Mouse (Mus musculus) ovary, adult 18-20 months (tissue): ENCODE data around the gene Dlg2.

Experiments used
- DNase-seq: peaks from one replicate; pipeline ENCODE4 v3.0.0; 2022; ENCODE audit warnings: low spot score, mixed read lengths

Gene Dlg2

GRCm38 (mm10) chr7:91267764-91268163, 791.3 kb downstream of the Dlg2 start:
- no peak for DNase-seq

- no peak for DNase-seq
Observed at GRCm38 (mm10) chr7:91284167-91284566, 807.7 kb downstream of the Dlg2 start.

DNA sequence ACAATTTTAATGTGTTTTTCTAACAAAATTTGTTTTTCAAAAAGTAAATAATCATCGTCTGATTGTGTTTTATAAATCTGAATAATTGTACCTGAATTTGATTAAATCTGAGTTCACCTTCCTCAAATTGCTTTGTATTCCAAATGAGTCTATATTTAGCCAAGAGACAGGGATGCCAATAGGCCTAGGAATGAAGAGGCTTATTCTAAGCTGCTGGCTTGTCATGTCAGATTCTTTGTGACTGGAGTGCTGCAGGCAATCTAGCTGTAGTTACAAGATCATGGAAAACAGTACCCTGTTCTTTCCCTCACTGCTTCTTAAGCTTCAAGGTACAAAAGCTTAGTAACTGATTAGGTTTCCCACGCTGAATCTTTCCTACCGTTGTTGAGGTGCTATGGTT, 811.9 kb downstream of the Dlg2 start:
- no peak for DNase-seq

GRCm38 (mm10) chr7:91296127-91296526, 819.7 kb downstream of the Dlg2 start:
- DNase-seq = no peak

- no peak for DNase-seq
Observed at GRCm38 (mm10) chr7:91311177-91311576, 834.7 kb downstream of the Dlg2 start.

- DNase-seq = no peak
Observed at GRCm38 (mm10) chr7:91345073-91345472, 868.6 kb downstream of the Dlg2 start.

- DNase-seq = no peak
Observed at GRCm38 (mm10) chr7:91369821-91370321, 893.4 kb downstream of the Dlg2 start.

DNA sequence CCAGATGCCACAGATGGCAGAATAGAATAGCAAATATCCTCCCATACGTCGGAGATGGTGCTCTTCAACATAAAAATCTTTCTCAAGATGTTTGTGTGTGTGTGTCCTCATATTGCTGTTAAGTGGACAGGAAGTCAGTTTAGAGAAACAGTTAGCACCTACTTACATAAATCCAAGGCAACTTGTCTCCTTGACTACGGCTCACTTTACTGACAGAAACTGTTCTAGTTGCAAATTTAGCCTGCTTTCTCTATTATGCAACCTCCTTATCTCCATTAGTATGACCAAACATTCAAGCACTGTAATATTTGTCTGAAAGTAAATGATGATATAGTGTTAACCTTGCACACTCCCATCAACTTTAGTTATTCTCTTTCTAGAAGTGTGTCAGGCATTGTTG, 905.8 kb downstream of the Dlg2 start:
- DNase-seq = no peak

GRCm38 (mm10) chr7:91383873-91384272, 907.4 kb downstream of the Dlg2 start:
- DNase-seq = no peak

DNA sequence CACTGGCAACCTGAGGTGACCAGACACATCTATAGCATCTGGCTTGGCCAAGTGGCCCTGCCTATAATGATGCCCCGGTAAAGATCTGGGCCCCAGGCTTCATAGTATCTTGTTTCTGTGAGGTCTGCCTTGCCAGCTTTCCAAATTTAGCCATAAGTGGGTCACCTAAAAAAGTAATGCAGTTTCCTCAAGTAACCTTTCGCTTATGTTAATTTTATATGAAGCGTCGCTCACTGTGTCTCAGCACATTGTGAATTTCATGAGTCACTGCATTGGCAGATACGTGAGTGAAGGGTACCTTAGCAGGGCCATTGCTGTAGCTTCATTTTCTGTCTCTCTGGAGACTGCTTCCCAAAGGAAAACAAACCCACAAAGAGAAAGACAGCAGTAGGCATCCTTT, 912.8 kb downstream of the Dlg2 start:
- no peak for DNase-seq

DNA sequence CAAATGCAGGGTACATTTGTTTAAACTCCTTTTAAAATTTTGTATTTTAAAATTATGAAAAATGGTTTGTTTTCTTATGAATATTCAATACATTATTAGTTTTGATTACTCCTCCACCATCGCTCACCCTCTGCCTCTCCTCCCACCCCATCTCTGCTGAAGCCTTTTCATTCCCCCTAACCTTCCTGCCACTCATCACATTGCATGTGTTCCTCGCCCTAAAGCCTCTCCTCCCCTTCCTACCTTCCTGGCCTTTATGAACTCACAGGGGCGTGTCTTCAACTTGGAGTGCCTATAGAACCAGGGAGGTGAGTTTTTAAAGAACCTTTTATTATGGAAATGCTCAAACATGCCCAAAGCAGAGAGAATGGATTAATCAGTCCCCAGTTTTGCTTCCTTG, 921.4 kb downstream of the Dlg2 start:
- DNase-seq = no peak

GRCm38 (mm10) chr7:91412109-91412508, 935.6 kb downstream of the Dlg2 start:
- no peak for DNase-seq

DNA sequence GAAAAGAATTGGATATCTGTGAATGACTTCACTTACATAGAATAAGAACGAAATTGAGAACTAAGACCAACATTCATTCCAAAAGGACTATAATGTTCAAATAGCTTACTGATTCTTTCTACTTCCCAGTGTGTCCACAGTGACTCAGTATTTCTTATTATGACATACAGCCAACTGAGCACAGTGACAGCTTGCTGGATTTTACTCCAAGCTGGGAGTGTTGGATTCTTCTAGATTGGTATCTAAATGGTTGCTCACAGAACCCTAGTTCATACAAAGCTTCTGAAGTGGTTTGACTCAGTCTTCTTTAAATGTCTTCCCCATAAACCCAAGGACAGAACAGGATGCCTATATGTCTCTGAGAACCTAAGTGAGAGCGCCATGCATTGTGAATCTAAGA, 937.7 kb downstream of the Dlg2 start:
- no peak for DNase-seq

DNA sequence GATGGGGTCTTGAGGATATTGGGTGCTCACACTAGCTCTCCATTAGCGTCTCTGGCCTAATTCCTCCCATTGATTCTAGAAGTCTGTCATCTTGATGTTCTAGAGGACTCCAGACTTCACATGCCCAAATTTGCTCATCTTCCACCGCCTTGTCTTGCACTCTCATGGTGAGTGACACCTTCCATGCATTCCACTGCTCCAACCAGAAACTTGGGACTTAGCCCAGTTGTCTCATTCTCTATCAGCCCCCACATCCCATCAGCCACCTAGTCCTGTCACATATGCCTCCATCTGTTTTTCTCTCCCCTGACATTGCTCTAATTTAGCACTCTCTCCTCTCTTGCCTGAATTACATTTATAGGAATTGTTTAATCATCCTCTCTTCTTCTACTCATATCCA, 938.3 kb downstream of the Dlg2 start:
- no peak for DNase-seq

DNA sequence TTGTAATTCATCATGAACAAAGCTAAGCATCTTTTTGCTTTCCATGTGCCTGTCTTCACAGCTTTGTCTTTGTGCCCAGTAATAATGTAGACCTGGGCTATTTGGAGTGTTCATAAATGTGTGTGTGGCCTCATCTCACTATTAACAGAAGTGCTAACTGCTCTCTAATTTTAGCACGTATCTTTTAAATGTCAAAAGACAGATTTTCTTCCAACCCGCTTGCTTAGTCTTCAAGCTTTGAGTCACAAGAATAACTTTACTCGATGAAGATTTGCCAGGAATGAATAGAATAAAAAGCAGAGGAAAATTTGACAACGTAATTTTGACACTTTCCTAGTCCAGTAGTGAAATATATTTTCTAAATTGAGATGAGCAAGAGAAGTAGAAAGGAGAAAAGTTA, 943.7 kb downstream of the Dlg2 start:
- no peak for DNase-seq

DNA sequence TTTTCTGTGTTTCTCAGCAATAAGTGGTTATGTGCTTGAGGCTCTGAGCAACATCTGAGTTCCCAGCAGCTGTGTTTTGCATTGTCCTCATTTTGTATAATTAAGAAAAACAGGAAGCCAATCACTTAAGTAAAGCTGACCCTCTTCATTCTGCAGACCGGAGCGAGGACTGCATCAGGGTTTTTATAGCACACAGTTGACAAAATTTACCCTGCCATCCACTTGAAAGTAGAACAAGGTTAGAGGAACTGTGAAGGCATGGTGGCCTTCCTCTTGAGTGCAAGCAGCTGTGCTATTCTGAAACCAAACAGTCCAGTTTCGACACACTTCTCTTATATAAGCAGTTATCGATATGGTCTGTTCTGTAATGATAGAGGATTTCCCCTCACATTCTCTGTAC, 947.3 kb downstream of the Dlg2 start:
- DNase-seq = no peak

DNA sequence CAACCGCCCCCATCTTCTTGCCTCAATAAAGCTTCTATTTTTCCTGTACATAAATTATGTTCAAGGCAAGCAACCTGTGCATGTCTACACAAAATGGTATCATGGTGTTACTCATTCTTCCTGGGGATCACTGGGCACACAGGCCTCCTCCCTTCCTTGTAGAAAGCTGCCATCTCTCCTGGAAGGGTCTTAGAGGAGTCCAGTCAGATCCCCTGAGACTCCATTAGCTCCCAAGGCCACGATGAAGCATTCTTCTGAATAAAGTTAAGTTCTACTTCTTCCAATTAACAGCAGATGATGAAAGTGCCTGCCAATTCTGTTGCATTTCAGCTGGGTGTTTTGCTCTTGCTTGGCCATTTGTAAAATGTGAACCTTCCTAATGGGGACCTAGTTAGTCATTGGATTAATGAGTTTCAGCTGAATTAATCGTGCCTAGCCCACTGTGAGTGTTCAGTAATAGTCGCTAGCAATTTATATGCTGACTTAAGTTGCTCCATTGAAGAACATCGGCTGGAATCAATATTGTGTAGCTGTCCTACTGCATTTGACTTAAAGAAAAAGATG, 953.3 kb downstream of the Dlg2 start:
- DNase-seq = no peak

DNA sequence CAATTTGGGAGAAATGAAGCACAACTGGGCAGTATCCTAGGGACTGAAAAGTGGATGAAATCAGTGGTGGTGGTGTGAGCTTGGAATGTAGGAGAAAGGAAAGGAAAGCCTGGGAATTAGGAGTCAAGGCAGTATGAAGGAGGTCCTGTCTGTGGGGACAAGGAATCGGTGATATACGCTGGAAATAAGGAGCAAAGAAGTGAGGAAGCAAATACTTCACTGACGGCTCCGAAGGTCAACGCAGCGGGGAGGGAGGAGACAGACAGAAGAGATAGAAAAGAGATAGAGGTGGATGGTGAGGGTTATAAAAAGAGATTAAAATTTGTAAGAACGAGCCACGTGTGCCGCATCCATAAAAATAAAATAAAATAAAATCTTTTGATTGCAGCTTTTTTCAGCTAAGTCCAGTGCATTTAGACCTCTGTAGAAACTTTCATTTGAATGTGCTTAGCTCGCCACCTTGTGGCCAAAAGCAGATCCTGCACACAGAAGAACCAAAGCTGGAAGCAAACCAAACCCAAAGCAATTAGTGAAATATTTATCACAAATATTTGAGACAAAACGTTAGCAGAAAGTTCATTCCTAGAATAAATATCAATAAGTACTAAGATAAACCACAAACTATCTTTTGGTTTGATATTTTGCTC, 955.2 kb downstream of the Dlg2 start:
- DNase-seq = no peak

DNA sequence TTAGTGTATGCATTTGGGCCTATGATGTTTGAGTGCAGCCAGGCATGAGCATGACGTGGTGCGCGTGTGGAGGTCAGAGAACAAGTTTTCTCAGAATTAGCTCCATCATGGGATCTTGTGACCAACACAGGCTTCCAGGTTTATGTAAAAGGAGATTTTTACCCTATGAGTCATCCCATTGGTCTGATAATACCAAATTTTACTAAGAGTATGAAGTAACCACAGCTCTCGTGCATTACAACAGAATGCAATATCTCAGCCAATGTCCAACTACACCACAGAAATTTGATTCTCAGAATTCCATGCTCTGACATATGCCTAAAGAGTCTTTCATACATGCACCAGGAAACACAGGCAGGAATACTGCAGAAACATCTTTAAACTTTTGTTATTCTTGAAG, 956.1 kb downstream of the Dlg2 start:
- no peak for DNase-seq

DNA sequence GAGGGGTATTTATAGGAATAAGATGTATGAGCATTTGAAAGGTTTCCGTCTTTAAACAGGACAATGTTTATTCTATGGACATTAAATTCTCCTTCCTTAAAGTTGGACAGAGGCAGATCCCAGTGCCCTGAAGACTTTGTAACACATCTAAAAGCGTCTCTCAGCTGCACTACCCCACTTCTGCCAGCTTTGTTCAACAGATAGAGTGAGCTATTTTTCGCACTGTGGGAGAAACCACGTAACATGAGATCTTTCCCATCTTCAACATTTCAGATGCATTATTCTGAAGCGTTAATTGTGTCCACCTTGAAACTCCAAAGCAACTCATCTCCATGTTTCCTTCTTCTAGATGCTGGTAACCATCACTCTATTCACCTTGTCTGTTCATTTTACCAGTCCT, 958.3 kb downstream of the Dlg2 start:
- no peak for DNase-seq

DNA sequence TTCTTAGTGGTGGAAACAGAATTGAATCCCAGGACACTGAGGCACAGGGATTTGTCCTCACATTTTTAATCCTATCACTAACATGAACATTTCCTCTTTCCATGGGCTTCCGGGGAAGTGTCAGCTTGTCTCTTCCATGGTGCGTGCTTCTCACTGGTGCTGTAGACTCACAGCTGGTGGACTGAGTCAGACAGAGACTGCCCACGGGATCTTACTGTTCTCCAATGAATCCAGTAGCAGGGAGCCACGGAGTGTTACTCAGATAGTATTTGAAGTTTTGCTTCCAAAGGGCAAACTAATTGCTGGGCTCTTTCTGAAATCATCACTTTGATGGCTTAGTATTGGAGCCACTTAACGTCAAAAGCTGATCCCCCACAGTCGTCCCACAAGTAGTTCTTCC, 963.9 kb downstream of the Dlg2 start:
- no peak for DNase-seq

GRCm38 (mm10) chr7:91442447-91443376, 966.2 kb downstream of the Dlg2 start:
- no peak for DNase-seq

- DNase-seq = no peak
Observed at GRCm38 (mm10) chr7:91443377-91443714, 966.9 kb downstream of the Dlg2 start.
